Mouse (Mus musculus) limb, embryonic 14.5 days (tissue): ENCODE data around the gene Gm10570. TPM values are rescaled to one million over a fixed set of nuclear protein-coding genes. Genes with fewer than 3 reads are reported as not detected.

ENCODE experiments used
- ATAC-seq: fragments of 200-750 bp; cut with Nextera tagmentation; 2 replicates; pipeline ENCODE4 v1.8.0; 2017; ENCODE audit warnings: low read depth, moderate number of reproducible peaks, moderate TSS enrichment; ENCODE audit not compliant: low FRiP score
- DNase-seq: peaks from one replicate; pipeline ENCODE4 v3.0.0-alpha.2; 2015; ENCODE audit warnings: low spot score
- H3K27ac ChIP-seq: fragments of 300-500 bp; sonication (generic); replicated peaks from 2 replicates; pipeline ENCODE4 v1.5.1; 2014; ENCODE audit warnings: low read depth, mild to moderate bottlenecking, low read length, moderate library complexity, mixed read lengths
- H3K27me3 ChIP-seq: fragments of 300-500 bp; sonication (generic); 2 replicates; pipeline ENCODE4 v1.6.1; 2014; ENCODE audit warnings: low read length, mixed read lengths; ENCODE audit not compliant: control insufficient read depth, insufficient read depth
- H3K36me3 ChIP-seq: fragments of 300-500 bp; sonication (generic); 2 replicates; pipeline ENCODE4 v1.6.1; 2014; ENCODE audit warnings: mild to moderate bottlenecking, low read length, moderate library complexity, mixed read lengths; ENCODE audit not compliant: control insufficient read depth, insufficient read depth
- H3K4me1 ChIP-seq: fragments of 300-500 bp; sonication (generic); 2 replicates; pipeline ENCODE4 v1.6.1; 2014; ENCODE audit warnings: antibody characterized with exemption, low read length, mixed read lengths; ENCODE audit not compliant: control insufficient read depth, insufficient read depth
- H3K4me2 ChIP-seq: fragments of 300-500 bp; sonication (generic); replicated peaks from 2 replicates; pipeline ENCODE4 v1.6.1; 2014; ENCODE audit warnings: low read depth, mild to moderate bottlenecking, low read length, moderate library complexity; ENCODE audit not compliant: severe bottlenecking
- H3K4me3 ChIP-seq: fragments of 300-500 bp; sonication (generic); replicated peaks from 2 replicates; pipeline ENCODE4 v1.5.1; 2014; ENCODE audit warnings: low read length
- H3K9ac ChIP-seq: fragments of 300-500 bp; sonication (generic); 2 replicates; pipeline ENCODE4 v1.6.1; 2014; ENCODE audit warnings: mild to moderate bottlenecking, low read depth, low read length, moderate library complexity; ENCODE audit not compliant: severe bottlenecking
- H3K9me3 ChIP-seq: fragments of 300-500 bp; sonication (generic); 2 replicates; pipeline ENCODE4 v1.6.1; 2016; ENCODE audit warnings: low read length; ENCODE audit not compliant: control insufficient read depth
- POLR2A ChIP-seq: fragments of 200-500 bp; IDR thresholded peaks from 2 replicates; pipeline ENCODE4 v1.8.0; 2012; ENCODE audit warnings: inconsistent platforms, mild to moderate bottlenecking, moderate library complexity, borderline replicate concordance; ENCODE audit not compliant: insufficient read depth, insufficient read length; ENCODE audit errors: extremely low read depth
- WGBS: fragments of 180-500 bp; shearing (Covaris S2); extraction: QIAGEN DNeasy Blood & Tissue Kit; methylation state at CpG from one replicate; pipeline ENCODE4 v1.1.7; 2014; 5-methylcytosine and 5-hydroxymethylcytosine counted together
- polyA plus RNA-seq, 2 experiments: library from polyadenylated mRNA; depleted of rRNA in 1 of 2; stranded (reverse) in 1 of 2; unstranded in 1 of 2; fragments of >200 nt; fragmentation: Nextera tagmentation in 1 of 2; extraction: Ambion mirVana in 1 of 2; gene quantifications; 2 replicates each; pipeline versions ENCODE4 v1.2.1 to v1.2.3; 2012 to 2014

Gene Gm10570
- polyA plus RNA-seq, 2 experiments, result 0.30 TPM; not detected in 1

DNA sequence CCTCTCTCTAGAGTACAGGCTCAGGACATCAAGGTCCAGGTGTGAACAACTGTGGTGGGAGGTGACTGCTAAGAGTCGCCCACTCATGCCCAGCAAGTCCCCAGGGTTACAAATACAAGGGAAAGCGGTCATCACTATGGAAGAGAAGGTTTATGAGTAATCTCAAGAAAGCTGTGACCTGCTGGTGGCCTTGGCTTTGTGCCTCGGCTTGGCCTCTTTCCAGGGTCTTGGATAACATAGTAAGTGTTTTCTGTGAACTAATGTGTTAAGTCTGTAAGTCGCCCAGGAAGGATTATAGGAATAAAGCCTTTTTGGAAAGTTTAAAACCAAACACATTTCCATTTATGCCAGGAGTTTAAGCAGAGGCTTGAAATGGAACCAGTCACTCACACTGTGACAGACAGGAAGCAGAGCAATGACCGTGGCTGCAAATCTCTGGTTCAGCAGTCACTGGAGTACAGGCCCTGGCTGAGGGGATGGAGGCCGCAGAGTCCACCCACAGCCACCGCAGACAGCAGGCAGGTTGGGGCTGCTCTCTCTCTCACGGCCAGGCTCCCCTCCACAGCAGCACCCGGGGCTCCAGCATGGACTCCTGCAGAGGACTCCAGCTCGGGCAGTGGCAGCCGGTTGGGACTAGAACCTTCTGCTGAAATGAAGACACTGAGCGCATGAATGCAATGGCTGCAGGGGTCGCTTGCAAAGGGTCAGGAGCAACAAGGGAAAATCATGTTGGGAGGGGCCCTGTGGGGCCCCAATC is 7.5 kb upstream of the Gm10570 start:
- Histone ChIP-seq H3K9me3 (no peaks in the 10 kb centered on the region), H3K27ac (no peak overlapping the region), H3K36me3 (peaks cover 48% of the 10 kb centered on the region), H3K27me3 (no peaks in the 10 kb centered on the region), H3K9ac (no peak overlapping the region), H3K4me2 (no peak overlapping the region), H3K4me3 (no peak overlapping the region), H3K4me1 (no peaks in the 10 kb centered on the region)
- WGBS, result 79% methylated on average over 13 of the region's 13 CpGs
- TF ChIP-seq POLR2A, result no peak
- ATAC-seq, result no peak
- DNase-seq, result peak; percentile 36

DNA sequence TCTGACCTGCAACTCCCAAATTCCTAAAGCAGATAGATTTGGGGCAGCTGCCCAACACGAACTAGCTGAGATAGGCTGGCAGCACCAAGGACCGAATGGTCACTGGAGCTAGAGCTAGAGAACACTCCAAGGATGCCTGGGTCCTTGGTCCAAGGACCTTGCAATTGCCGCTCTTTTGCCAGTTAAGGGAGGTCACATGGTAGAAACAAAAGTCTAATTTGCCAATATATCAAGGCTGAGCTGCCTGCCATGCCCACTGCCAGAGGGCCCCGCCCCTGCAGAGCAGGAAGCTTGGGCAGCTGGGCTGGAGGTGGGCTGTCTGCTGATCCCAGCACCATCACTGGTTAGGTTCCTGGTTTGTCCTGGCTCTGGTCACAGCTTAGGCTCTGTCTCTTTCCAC is 5.1 kb upstream of the Gm10570 start:
- DNase-seq, result no peak
- no peak overlapping the region for H3K9ac ChIP-seq
- no peaks in the 10 kb centered on the region for H3K9me3 ChIP-seq
- H3K4me3 ChIP-seq, result no peak overlapping the region
- H3K4me2 ChIP-seq, result no peak overlapping the region
- peaks cover 18% of the 10 kb centered on the region; the same call in 1 of the 2 replicates for H3K27me3 ChIP-seq
- 92% methylated on average over 4 of the region's 4 CpGs for WGBS
- no peaks in the 10 kb centered on the region; the same call in none of the 2 replicates for H3K4me1 ChIP-seq
- no peak overlapping the region for H3K27ac ChIP-seq
- TF ChIP-seq POLR2A, result no peak
- peaks cover 37% of the 10 kb centered on the region for H3K36me3 ChIP-seq
- no peak for ATAC-seq

DNA sequence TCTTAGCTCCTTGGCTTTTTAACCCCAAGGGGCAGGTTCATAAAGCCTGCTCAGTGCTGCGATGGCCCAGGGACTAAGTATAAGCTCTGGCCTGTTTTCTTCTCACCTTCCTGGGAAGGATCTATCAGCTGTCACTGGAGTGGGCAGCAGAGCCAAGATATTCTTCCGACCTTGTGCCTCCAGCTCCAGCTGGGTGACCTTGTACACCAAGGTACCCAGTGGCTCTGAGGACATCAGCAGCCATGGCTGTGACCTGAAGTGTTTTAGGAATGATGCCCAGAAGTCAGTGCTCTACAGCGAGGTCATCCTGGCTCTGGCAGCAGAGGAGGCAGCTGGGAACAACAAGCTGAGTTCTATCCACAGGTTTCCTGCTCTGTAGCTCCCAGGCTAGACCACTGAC is 4.1 kb upstream of the Gm10570 start:
- Histone ChIP-seq H3K4me3 (no peak overlapping the region), H3K9me3 (no peaks in the 10 kb centered on the region), H3K27me3 (peaks cover 27% of the 10 kb centered on the region; the same call in 1 of the 2 replicates), H3K36me3 (peaks cover 31% of the 10 kb centered on the region), H3K4me1 (peaks cover 7% of the 10 kb centered on the region), H3K9ac (no peak overlapping the region), H3K4me2 (no peak overlapping the region), H3K27ac (no peak overlapping the region)
- WGBS, result 89% methylated on average over 3 of the region's 3 CpGs
- DNase-seq, result no peak
- no peak for ATAC-seq
- TF ChIP-seq POLR2A, result no peak

DNA sequence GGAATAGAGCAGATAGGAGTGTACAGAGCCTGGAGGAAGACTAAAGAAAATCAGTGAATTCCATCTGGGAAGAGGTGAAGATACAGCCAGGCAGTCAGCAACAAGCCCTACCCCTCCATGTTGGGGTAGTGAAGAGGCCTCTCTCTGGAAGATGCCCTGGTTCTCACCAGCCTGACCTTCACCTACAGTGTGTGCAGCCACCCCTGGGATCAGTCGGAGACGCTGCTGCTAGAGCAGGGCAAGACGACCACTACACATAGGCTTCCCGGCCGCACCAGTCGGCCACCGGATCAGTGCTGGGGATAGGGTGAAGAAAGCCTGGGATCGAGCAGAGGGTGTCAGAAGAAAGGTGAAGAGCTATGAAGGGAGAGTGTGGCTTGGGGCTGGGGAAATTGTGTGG is 780 bp upstream of the Gm10570 start:
- Histone ChIP-seq H3K4me3 (peak overlapping the region; percentile 46; the same call in 1 of the 2 replicates), H3K27ac (no peak overlapping the region), H3K9me3 (no peaks in the 10 kb centered on the region), H3K9ac (no peak overlapping the region), H3K27me3 (peaks cover 38% of the 10 kb centered on the region), H3K4me2 (peak overlapping the region; percentile 87; the same call in 1 of the 2 replicates), H3K4me1 (peaks cover 7% of the 10 kb centered on the region), H3K36me3 (0 out of 2 replicates have a peak, but pooled peaks cover 10% of the 10 kb centered on the region)
- no peak for TF ChIP-seq POLR2A
- WGBS, result 35% methylated on average over 8 of the region's 8 CpGs
- no peak for ATAC-seq
- DNase-seq, result no peak

DNA sequence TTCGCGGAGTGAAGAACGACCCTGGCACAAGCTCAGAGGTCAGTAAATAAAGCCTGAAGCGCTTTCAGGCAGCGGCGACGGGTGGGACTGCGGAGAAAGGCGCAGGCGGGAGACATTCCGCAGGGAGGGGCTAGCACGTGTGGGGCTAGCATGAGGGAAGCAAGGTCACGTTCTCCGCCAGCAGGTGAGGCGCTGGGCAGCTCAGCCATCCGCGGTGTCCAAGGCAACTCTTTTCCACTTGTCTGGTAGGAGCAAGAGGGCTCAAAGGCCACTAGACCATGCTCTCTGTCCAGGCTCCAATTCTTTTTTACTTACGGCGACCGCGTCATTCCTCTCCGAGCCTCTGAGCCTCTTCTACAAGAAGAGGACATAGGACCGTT is 633 bp downstream of the Gm10570 start:
- Histone ChIP-seq H3K27ac (no peak overlapping the region), H3K9me3 (no peaks in the 10 kb centered on the region), H3K4me1 (peaks cover 7% of the 10 kb centered on the region), H3K9ac (no peak overlapping the region), H3K27me3 (peaks cover 38% of the 10 kb centered on the region), H3K4me3 (peak overlapping the region; percentile 46), H3K4me2 (peak overlapping the region; percentile 87), H3K36me3 (no peaks in the 10 kb centered on the region)
- WGBS, result 0% methylated on average over 23 of the region's 23 CpGs
- peak; percentile 59 for ATAC-seq
- TF ChIP-seq POLR2A, result no peak
- no peak for DNase-seq
